Mouse (Mus musculus) lung, adult 10 weeks (tissue): ENCODE data around the gene Vmn2r117. TPM values are rescaled to one million over a fixed set of nuclear protein-coding genes. Genes with fewer than 3 reads are reported as not detected.

Source experiments
- polyA plus RNA-seq: library from polyadenylated mRNA; stranded (reverse); fragments of 350-450 nt; fragmentation: Illumina TruSeq; extraction: RNeasy Lipid Tissue Mini Kit (QIAGEN cat#74804); gene quantifications from one replicate; pipeline ENCODE4 v1.2.3, GENCODE M21; 2014; ENCODE audit warnings: low read depth, low replicate concordance; ENCODE audit not compliant: insufficient read depth

The Vmn2r117 gene
- polyA plus RNA-seq = not detected

GRCm38 (mm10) chr17:23479599-23479998, at the start of gene Vmn2r117:
Vmn2r117 (minus strand) TSS chr17:23479699.

Other genes starting within 250 kb of the Vmn2r117 start
- not detected for gene Vmn2r114, start 167.2 kb downstream of the Vmn2r117 start, polyA plus RNA-seq
- gene Vmn2r115, start 136.0 kb downstream of the Vmn2r117 start, polyA plus RNA-seq = not detected
- not detected for gene Vmn2r116, start 95.1 kb downstream of the Vmn2r117 start, polyA plus RNA-seq
- gene Zfp213, start 84.5 kb upstream of the Vmn2r117 start, polyA plus RNA-seq = 4.9 TPM
- gene Zfp13, start 119.8 kb upstream of the Vmn2r117 start, polyA plus RNA-seq = 5.4 TPM
- not detected for gene Zscan10, start 121.2 kb upstream of the Vmn2r117 start, polyA plus RNA-seq
- gene Mmp25, start 165.6 kb upstream of the Vmn2r117 start, polyA plus RNA-seq = 0.27 TPM
- gene Bicdl2, start 180.8 kb upstream of the Vmn2r117 start, polyA plus RNA-seq = 4.0 TPM
- gene Hcfc1r1, start 193.9 kb upstream of the Vmn2r117 start, polyA plus RNA-seq = 190 TPM
- gene Thoc6, start 194.2 kb upstream of the Vmn2r117 start, polyA plus RNA-seq = 13.9 TPM
- 52.6 TPM for gene Tnfrsf12a, start 197.8 kb upstream of the Vmn2r117 start, polyA plus RNA-seq
- gene Cldn6, start 199.6 kb upstream of the Vmn2r117 start, polyA plus RNA-seq = 0.33 TPM
- gene Cldn9, start 204.3 kb upstream of the Vmn2r117 start, polyA plus RNA-seq = not detected
- not detected for gene 1520401A03Rik, start 243.1 kb upstream of the Vmn2r117 start, polyA plus RNA-seq
- gene Pkmyt1, start 246.6 kb upstream of the Vmn2r117 start, polyA plus RNA-seq = 4.5 TPM